Mouse (Mus musculus) c-Kit-positive CD71-positive TER-119-positive erythroid progenitor cells, embryonic 14.5 days (primary cell): Measurements from ENCODE around the gene Nek8.

ENCODE experiments used
- DNase-seq: peaks from one replicate; pipeline ENCODE4 v3.0.0-alpha.2; 2013; ENCODE audit warnings: low spot score

Gene Nek8

GRCm38 (mm10) chr11:78166161-78166560 lies 10.3 kb downstream of the Nek8 start:
- no peak for DNase-seq

GRCm38 (mm10) chr11:78165761-78166109 lies 10.7 kb downstream of the Nek8 start:
- no peak for DNase-seq

GRCm38 (mm10) chr11:78164924-78165760 lies 11.3 kb downstream of the Nek8 start, which contains the start of gene Traf4:
Gene Traf4 (minus strand): TSS chr11:78165589.
- DNase-seq: peak; percentile 82

DNA sequence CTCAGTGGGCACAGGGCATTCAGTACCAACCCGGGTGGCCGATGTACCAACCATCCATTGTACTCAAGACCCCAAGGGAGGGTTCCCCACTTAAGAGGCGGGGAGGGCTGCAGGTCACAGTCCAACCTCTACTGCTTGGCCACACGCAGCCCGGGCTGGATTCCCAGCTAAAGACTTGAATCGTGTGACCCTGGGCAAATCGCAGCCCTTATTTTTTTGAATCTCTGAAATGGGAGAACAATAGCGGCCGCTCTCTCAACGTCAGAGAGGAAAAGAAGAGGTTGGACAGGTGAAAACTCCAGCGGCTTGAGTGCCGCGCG lies 11.9 kb downstream of the Nek8 start:
- DNase-seq: no peak

GRCm38 (mm10) chr11:78163681-78164603 lies 12.5 kb downstream of the Nek8 start:
- DNase-seq: no peak

DNA sequence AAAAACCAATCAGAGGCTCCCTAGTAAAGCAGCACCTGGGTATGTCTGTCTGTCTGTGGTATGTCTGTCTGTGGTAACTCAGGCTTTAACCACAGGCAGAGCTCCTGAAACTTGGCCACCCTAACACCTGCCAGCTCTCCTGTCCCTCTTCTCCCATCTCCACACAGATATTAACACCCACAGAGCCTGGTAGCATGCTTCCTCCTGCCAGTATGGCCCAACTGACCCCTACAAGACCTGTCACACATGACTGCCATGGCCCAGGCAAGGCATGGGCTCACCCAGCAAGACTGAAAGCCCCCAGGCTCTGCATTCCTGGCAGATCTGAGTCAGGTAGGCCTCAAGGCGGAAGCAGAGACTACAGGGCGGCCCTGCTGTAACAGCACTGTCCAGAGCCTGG lies 13.4 kb downstream of the Nek8 start:
- DNase-seq: no peak

DNA sequence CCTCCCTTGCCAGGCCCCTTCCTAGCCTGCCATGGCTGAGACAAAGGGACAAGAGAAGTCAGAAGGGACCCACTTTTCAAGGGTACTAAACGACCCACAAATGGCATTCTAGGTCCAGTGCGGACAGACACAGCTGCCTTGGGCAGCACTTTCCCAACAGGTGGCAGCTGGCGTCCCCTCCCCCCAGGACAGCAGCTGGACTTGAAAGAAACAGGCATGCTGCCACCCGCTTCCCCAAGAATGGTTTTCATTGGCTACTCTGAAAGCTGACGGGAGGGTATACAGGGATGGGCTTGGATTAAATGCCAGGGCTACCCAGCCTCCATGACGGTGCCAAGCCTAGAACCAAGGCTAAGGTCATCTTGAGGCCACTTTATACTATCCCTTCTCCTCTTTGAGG lies 14.0 kb downstream of the Nek8 start:
- no peak for DNase-seq

GRCm38 (mm10) chr11:78161968-78162367 lies 14.5 kb downstream of the Nek8 start:
- DNase-seq: no peak

GRCm38 (mm10) chr11:78161169-78161568 lies 15.3 kb downstream of the Nek8 start:
- DNase-seq: no peak

- DNase-seq: no peak
Measured at GRCm38 (mm10) chr11:78160675-78161074, 15.8 kb downstream of the Nek8 start.

- DNase-seq: no peak
Measured at GRCm38 (mm10) chr11:78160171-78160570, 16.3 kb downstream of the Nek8 start.

DNA sequence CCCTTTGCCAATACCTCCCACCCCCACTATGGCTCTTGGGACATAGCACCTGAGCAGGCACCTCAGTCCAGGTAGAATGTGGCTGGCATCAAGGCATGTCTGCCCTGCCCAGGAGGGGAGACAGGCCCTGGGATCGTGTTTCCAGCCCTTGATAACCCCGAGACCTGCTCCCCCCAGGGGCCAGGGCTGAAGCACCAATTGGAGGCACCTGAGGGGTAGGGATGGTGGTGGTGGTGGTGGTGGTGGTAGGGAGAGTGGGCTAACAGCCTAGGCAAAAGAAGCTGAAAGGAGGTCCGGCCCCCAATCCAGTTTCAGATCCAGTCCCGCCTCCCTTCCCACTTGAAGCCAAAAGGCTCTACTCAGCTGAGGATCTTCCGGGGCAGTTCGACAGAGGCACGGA lies 16.9 kb downstream of the Nek8 start:
- no peak for DNase-seq

- DNase-seq: peak; percentile 87
Measured at GRCm38 (mm10) chr11:78159096-78159495, 17.4 kb downstream of the Nek8 start.

DNA sequence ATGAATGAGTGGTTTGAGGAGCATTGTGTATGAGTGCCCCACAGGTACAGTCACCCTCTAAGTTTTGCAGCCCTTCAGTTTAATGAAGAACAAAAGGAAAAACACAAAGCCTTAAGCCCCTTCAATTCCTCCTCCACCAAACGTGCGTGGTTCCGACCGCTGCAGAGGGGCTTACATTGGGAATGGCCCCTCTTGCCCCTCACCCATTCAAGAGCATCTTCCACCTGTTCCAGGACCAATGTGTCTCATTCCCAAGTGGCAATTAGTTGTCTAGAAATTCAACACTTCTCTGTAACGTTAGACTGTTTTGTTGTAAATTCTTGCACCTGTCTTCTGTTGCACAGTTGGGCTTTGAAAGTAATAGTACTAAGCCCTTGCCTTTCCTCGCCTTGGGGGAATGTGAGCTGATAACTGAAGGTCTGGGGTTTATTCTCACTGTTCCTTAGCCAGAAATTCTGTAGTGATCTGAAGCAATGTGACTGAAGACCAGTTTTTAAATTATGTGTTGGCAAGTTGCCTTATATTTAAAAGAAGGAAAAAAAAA lies 20.2 kb downstream of the Nek8 start:
- DNase-seq: no peak

GRCm38 (mm10) chr11:78155674-78156073 lies 20.8 kb downstream of the Nek8 start:
- DNase-seq: no peak

GRCm38 (mm10) chr11:78153778-78154177 lies 22.7 kb downstream of the Nek8 start:
- no peak for DNase-seq

GRCm38 (mm10) chr11:78152299-78153231 lies 23.9 kb downstream of the Nek8 start:
- DNase-seq: no peak

DNA sequence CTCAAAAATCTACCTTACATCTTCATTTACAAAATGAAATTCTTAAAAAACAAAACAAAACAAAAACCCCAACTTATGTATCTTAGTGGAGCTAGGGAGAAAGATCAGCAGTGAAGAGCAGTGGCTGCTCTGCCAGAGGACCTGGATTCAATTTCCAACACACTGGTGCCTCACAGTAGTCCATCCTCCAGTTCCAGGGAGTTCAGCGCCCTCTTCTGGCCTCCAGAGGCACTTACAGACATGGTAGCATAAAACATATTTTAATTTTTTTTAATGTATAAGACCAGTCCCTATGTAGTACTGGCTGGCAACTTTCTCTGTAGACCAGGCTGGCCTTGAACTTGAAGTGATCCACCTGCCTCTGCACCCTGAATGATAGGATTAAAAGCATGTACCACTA lies 25.3 kb downstream of the Nek8 start:
- no peak for DNase-seq

- no peak for DNase-seq
Measured at GRCm38 (mm10) chr11:78146707-78147543, 29.6 kb downstream of the Nek8 start.

GRCm38 (mm10) chr11:78146168-78146567 lies 30.3 kb downstream of the Nek8 start:
- no peak for DNase-seq

DNA sequence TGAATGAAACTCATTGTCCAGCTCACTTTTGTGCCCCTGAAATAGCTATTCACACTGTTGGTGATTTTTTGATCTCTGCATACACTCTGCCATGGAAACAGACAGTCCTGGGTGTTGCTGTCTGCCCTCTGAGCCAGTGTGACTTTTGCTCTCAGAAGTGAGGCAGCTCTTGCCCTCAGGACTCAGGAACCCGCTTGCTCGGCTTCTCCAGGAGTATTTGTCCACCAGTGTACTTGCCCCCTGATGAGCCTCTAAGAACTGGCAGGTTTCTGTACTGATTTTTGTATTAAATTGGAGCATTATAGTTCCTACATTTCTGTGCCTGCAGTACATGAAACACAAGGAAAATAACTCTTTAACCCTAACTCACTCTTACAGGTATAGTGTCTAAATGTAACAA lies 33.0 kb downstream of the Nek8 start:
- no peak for DNase-seq
